Mouse (Mus musculus) erythroblast, embryonic 14.5 days (primary cell): ENCODE measurements around the gene Klhl22. TPM values are rescaled to one million over a fixed set of nuclear protein-coding genes. Genes with fewer than 3 reads are reported as not detected.

ENCODE experiments used
- H3K27me3 ChIP-seq: 2 replicates; pipeline ENCODE4 v1.6.1; 2012; ENCODE audit warnings: inconsistent platforms; ENCODE audit not compliant: control insufficient read depth
- H3K36me3 ChIP-seq: 2 replicates; pipeline ENCODE4 v1.6.1; 2012; ENCODE audit warnings: mild to moderate bottlenecking, inconsistent platforms; ENCODE audit not compliant: control insufficient read depth
- H3K4me1 ChIP-seq: 2 replicates; pipeline ENCODE4 v1.6.1; 2012; ENCODE audit warnings: inconsistent platforms; ENCODE audit not compliant: control insufficient read depth
- H3K4me3 ChIP-seq: replicated peaks from 2 replicates; pipeline ENCODE3; 2012; ENCODE audit warnings: moderate library complexity, mild to moderate bottlenecking, inconsistent platforms
- H3K9me3 ChIP-seq: 2 replicates; pipeline ENCODE4 v1.6.1; 2012; ENCODE audit warnings: low read length, inconsistent platforms, mixed read lengths; ENCODE audit not compliant: control insufficient read depth
- GATA1 ChIP-seq: IDR thresholded peaks from 2 replicates; pipeline ENCODE4 v1.6.1; 2012; ENCODE audit warnings: low read length, inconsistent platforms, mixed read lengths
- TAL1 ChIP-seq: IDR thresholded peaks from 3 replicates; pipeline ENCODE4 v1.6.1; 2012; ENCODE audit warnings: low read length, inconsistent platforms, mixed read lengths
- polyA plus RNA-seq: library from polyadenylated mRNA; stranded (reverse); fragments of >175 nt; gene quantifications from 2 replicates; pipeline ENCODE4 v1.2.3, GENCODE M21; 2012

Gene Klhl22
- polyA plus RNA-seq, 1 experiment: 0.22 TPM

GRCm38 (mm10) chr16:17796519-17796918, 37.1 kb downstream of the Klhl22 start:
- Histone ChIP-seq H3K36me3 (peaks cover 6% of the 10 kb centered on the region), H3K9me3 (peaks cover 7% of the 10 kb centered on the region), H3K27me3 (peaks cover 72% of the 10 kb centered on the region), H3K4me1 (no peaks in the 10 kb centered on the region), H3K4me3 (no peak overlapping the region)
- TF ChIP-seq GATA1 (no peak), TAL1 (no peak)

- H3K4me1 ChIP-seq: no peaks in the 10 kb centered on the region
- TF ChIP-seq GATA1: no peak
- TF ChIP-seq TAL1: no peak
- H3K36me3 ChIP-seq: peaks cover 5% of the 10 kb centered on the region
- no peak within 1 kb of the TSS for H3K4me3 ChIP-seq
- H3K9me3 ChIP-seq: peaks cover 8% of the 10 kb centered on the region
- peaks cover 79% of the 10 kb centered on the region for H3K27me3 ChIP-seq
Measured at GRCm38 (mm10) chr16:17796971-17797811, 37.8 kb downstream of the Klhl22 start, which contains the start of gene Scarf2. Gene Scarf2 (plus strand): TSS chr16:17797282.

- no peaks in the 10 kb centered on the region; the same call in 1 of the 2 replicates for H3K36me3 ChIP-seq
- peaks cover 15% of the 10 kb centered on the region for H3K9me3 ChIP-seq
- peaks cover 2% of the 10 kb centered on the region for H3K4me1 ChIP-seq
- TF ChIP-seq TAL1 (no peak), GATA1 (no peak)
- H3K4me3 ChIP-seq: no peak overlapping the region
- peaks cover 86% of the 10 kb centered on the region for H3K27me3 ChIP-seq
Measured at GRCm38 (mm10) chr16:17797812-17798311, 38.4 kb downstream of the Klhl22 start.

GRCm38 (mm10) chr16:17798321-17799180, 39.1 kb downstream of the Klhl22 start:
- TF ChIP-seq TAL1: no peak
- Histone ChIP-seq H3K4me1 (peaks cover 7% of the 10 kb centered on the region), H3K9me3 (peaks cover 22% of the 10 kb centered on the region), H3K4me3 (no peak overlapping the region), H3K36me3 (no peaks in the 10 kb centered on the region; the same call in 1 of the 2 replicates), H3K27me3 (peaks cover 93% of the 10 kb centered on the region)

GRCm38 (mm10) chr16:17799584-17799983, 40.2 kb downstream of the Klhl22 start:
- peaks cover 15% of the 10 kb centered on the region for H3K4me1 ChIP-seq
- H3K27me3 ChIP-seq: peaks cover 97% of the 10 kb centered on the region
- no peaks in the 10 kb centered on the region for H3K36me3 ChIP-seq
- TF ChIP-seq TAL1: no peak
- TF ChIP-seq GATA1: no peak
- peaks cover 28% of the 10 kb centered on the region for H3K9me3 ChIP-seq
- no peak overlapping the region for H3K4me3 ChIP-seq

GRCm38 (mm10) chr16:17801777-17802455, 42.5 kb downstream of the Klhl22 start:
- Histone ChIP-seq H3K4me3 (no peak overlapping the region), H3K9me3 (peaks cover 35% of the 10 kb centered on the region), H3K4me1 (peaks cover 25% of the 10 kb centered on the region), H3K27me3 (peaks cover 100% of the 10 kb centered on the region), H3K36me3 (no peaks in the 10 kb centered on the region)
- TF ChIP-seq TAL1 (no peak), GATA1 (no peak)

- peaks cover 100% of the 10 kb centered on the region for H3K27me3 ChIP-seq
- peaks cover 29% of the 10 kb centered on the region for H3K4me1 ChIP-seq
- TF ChIP-seq TAL1: no peak
- TF ChIP-seq GATA1: no peak
- H3K36me3 ChIP-seq: no peaks in the 10 kb centered on the region
- H3K9me3 ChIP-seq: peaks cover 35% of the 10 kb centered on the region
- H3K4me3 ChIP-seq: no peak overlapping the region
Measured at GRCm38 (mm10) chr16:17802456-17802838, 43.0 kb downstream of the Klhl22 start.

- no peak for TF ChIP-seq TAL1
- no peak for TF ChIP-seq GATA1
- peaks cover 33% of the 10 kb centered on the region for H3K4me1 ChIP-seq
- H3K27me3 ChIP-seq: peaks cover 100% of the 10 kb centered on the region
- peaks cover 30% of the 10 kb centered on the region; the same call in 1 of the 2 replicates for H3K9me3 ChIP-seq
- H3K36me3 ChIP-seq: no peaks in the 10 kb centered on the region
- peak overlapping the region; percentile 3 for H3K4me3 ChIP-seq
Measured at GRCm38 (mm10) chr16:17802839-17803674, 43.6 kb downstream of the Klhl22 start.
